Mouse (Mus musculus) thymus, adult 2 months (tissue): ENCODE data around the gene Cap2. TPM values are rescaled to one million over a fixed set of nuclear protein-coding genes. Genes with fewer than 3 reads are reported as not detected.

ENCODE experiments used
- DNase-seq: peaks from one replicate; pipeline ENCODE4 v3.0.0; 2021
- H3K27ac ChIP-seq: fragments of 200-500 bp; 2 replicates; pipeline ENCODE4 v1.5.1; 2012; ENCODE audit warnings: low read length, control low read depth; ENCODE audit not compliant: control insufficient read depth, insufficient read depth
- H3K27me3 ChIP-seq: fragments of 200-500 bp; 2 replicates; pipeline ENCODE4 v1.6.1; 2012; ENCODE audit warnings: mild to moderate bottlenecking, low read length, moderate library complexity, mixed read lengths; ENCODE audit not compliant: control insufficient read depth, insufficient read depth
- H3K36me3 ChIP-seq: fragments of 200-500 bp; 2 replicates; pipeline ENCODE4 v1.6.1; 2012; ENCODE audit warnings: mild to moderate bottlenecking, low read length, moderate library complexity; ENCODE audit not compliant: control insufficient read depth, insufficient read depth
- H3K4me1 ChIP-seq: fragments of 200-500 bp; replicated peaks from 2 replicates; pipeline ENCODE4 v1.6.1; 2012; ENCODE audit warnings: low read length; ENCODE audit not compliant: control insufficient read depth, insufficient read depth
- H3K4me3 ChIP-seq: fragments of 200-500 bp; 2 replicates; pipeline ENCODE4 v1.5.1; 2012; ENCODE audit warnings: mild to moderate bottlenecking, low read length, control low read depth, moderate library complexity; ENCODE audit not compliant: control insufficient read depth, insufficient read depth
- CTCF ChIP-seq: fragments of 200-500 bp; IDR thresholded peaks from 2 replicates; pipeline ENCODE4 v1.5.1; 2012; ENCODE audit warnings: mild to moderate bottlenecking, control low read depth, low read length, moderate library complexity, borderline replicate concordance; ENCODE audit not compliant: control insufficient read depth, poor library complexity, insufficient read depth; ENCODE audit errors: extremely low read depth
- POLR2A ChIP-seq: fragments of 200-500 bp; IDR thresholded peaks from 2 replicates; pipeline ENCODE4 v1.6.1; 2012; ENCODE audit warnings: mild to moderate bottlenecking, low read length, control low read depth, moderate library complexity; ENCODE audit not compliant: control insufficient read depth, poor library complexity, insufficient read depth; ENCODE audit errors: extremely low read depth
- WGBS: fragments of 180-500 bp; shearing (Covaris S2); methylation state at CpG from one replicate; pipeline ENCODE4 v1.1.7; 2018; 5-methylcytosine and 5-hydroxymethylcytosine counted together
- polyA plus RNA-seq: library from polyadenylated mRNA; depleted of rRNA; stranded (reverse); fragments of >200 nt; gene quantifications from 2 replicates; pipeline ENCODE4 v1.2.3, GENCODE M21; 2012

The Cap2 gene
- polyA plus RNA-seq, 1 experiment, result 12.9 TPM

- TF ChIP-seq POLR2A, result no peak
- Histone ChIP-seq H3K36me3 (no peaks in the 10 kb centered on the region), H3K27ac (no peak overlapping the region), H3K27me3 (no peaks in the 10 kb centered on the region), H3K4me3 (no peak overlapping the region), H3K4me1 (no peaks in the 10 kb centered on the region)
- no peak for DNase-seq
- WGBS, result 95% methylated on average over 10 of the region's 10 CpGs
Observed at GRCm38 (mm10) chr13:46550627-46551026, 49.0 kb downstream of the Cap2 start.

GRCm38 (mm10) chr13:46554736-46555135 lies 53.1 kb downstream of the Cap2 start:
- WGBS, result 95% methylated on average over 9 of the region's 9 CpGs
- TF ChIP-seq CTCF (no peak), POLR2A (no peak)
- H3K27me3 ChIP-seq, result no peaks in the 10 kb centered on the region
- no peak overlapping the region for H3K4me3 ChIP-seq
- DNase-seq, result no peak
- no peak overlapping the region for H3K27ac ChIP-seq
- H3K36me3 ChIP-seq, result no peaks in the 10 kb centered on the region
- no peaks in the 10 kb centered on the region for H3K4me1 ChIP-seq

- no peak overlapping the region for H3K27ac ChIP-seq
- H3K4me1 ChIP-seq, result 0 out of 2 replicates have a peak, but pooled peaks cover under 1% of the 10 kb centered on the region
- WGBS, result 92% methylated on average over 5 of the region's 5 CpGs
- no peaks in the 10 kb centered on the region for H3K27me3 ChIP-seq
- H3K4me3 ChIP-seq, result no peak overlapping the region
- H3K36me3 ChIP-seq, result no peaks in the 10 kb centered on the region
- no peak for TF ChIP-seq POLR2A
- DNase-seq, result no peak
Observed at GRCm38 (mm10) chr13:46565913-46566312, 64.3 kb downstream of the Cap2 start.

- Histone ChIP-seq H3K27me3 (no peaks in the 10 kb centered on the region), H3K36me3 (no peaks in the 10 kb centered on the region), H3K27ac (no peak overlapping the region), H3K4me1 (peaks cover 6% of the 10 kb centered on the region; the same call in 1 of the 2 replicates), H3K4me3 (no peak overlapping the region)
- DNase-seq, result no peak
- TF ChIP-seq CTCF (no peak), POLR2A (no peak)
- 98% methylated on average over 8 of the region's 8 CpGs for WGBS
Observed at GRCm38 (mm10) chr13:46569469-46569868, 67.8 kb downstream of the Cap2 start.

- Histone ChIP-seq H3K27ac (no peak overlapping the region), H3K36me3 (no peaks in the 10 kb centered on the region), H3K4me1 (peaks cover 6% of the 10 kb centered on the region; the same call in 1 of the 2 replicates), H3K4me3 (no peak overlapping the region), H3K27me3 (no peaks in the 10 kb centered on the region)
- TF ChIP-seq POLR2A (no peak), CTCF (no peak)
- no peak for DNase-seq
- WGBS, result 41% methylated on average over 12 of the region's 12 CpGs
Observed at GRCm38 (mm10) chr13:46571141-46571592, 69.5 kb downstream of the Cap2 start.

GRCm38 (mm10) chr13:46571961-46572647 lies 70.5 kb downstream of the Cap2 start:
- WGBS, result 73% methylated on average over 11 of the region's 11 CpGs
- H3K4me3 ChIP-seq, result no peak overlapping the region
- H3K4me1 ChIP-seq, result peaks cover 6% of the 10 kb centered on the region; the same call in 1 of the 2 replicates
- no peak overlapping the region for H3K27ac ChIP-seq
- no peak for TF ChIP-seq POLR2A
- TF ChIP-seq CTCF, result no peak
- no peaks in the 10 kb centered on the region for H3K36me3 ChIP-seq
- DNase-seq, result no peak
- H3K27me3 ChIP-seq, result no peaks in the 10 kb centered on the region

GRCm38 (mm10) chr13:46572648-46573163 lies 71.1 kb downstream of the Cap2 start:
- no peaks in the 10 kb centered on the region for H3K36me3 ChIP-seq
- H3K27me3 ChIP-seq, result no peaks in the 10 kb centered on the region
- peaks cover 6% of the 10 kb centered on the region; the same call in 1 of the 2 replicates for H3K4me1 ChIP-seq
- no peak overlapping the region for H3K27ac ChIP-seq
- DNase-seq, result no peak
- no peak for TF ChIP-seq CTCF
- no peak for TF ChIP-seq POLR2A
- WGBS, result 80% methylated on average over 9 of the region's 9 CpGs
- H3K4me3 ChIP-seq, result no peak overlapping the region
